Mouse (Mus musculus) brain, embryonic 14.5 days (tissue): ENCODE measurements at regions not wholly inside any gene's neighbourhood (a gene's known extent, or its start where the extent isn't known, plus 50 kb on each side); places are given as distances from the start of the nearest gene placed in this dataset.
"Not testable (repeated sequence)": the region's sequence is repeated elsewhere in the genome, so short reads cannot be mapped to it uniquely, and the experiment has no call there.

ENCODE experiments used
- CTCF ChIP-seq: fragments of 200-500 bp; IDR thresholded peaks from 2 replicates; pipeline ENCODE4 v1.5.1; 2012; ENCODE audit warnings: inconsistent platforms, mild to moderate bottlenecking, moderate library complexity, borderline replicate concordance; ENCODE audit not compliant: insufficient read depth, insufficient read length; ENCODE audit errors: extremely low read depth
- POLR2A ChIP-seq: fragments of 200-500 bp; IDR thresholded peaks from 2 replicates; pipeline ENCODE4 v1.6.1; 2012; ENCODE audit warnings: mild to moderate bottlenecking, inconsistent platforms, borderline replicate concordance; ENCODE audit not compliant: poor library complexity, insufficient read depth, insufficient read length, severe bottlenecking; ENCODE audit errors: extremely low read depth

GRCm38 (mm10) chr6:68711084-68711483 is 1175.5 kb upstream of the Tacstd2 start:
- TF ChIP-seq POLR2A, CTCF: not testable (repeated sequence)
